Mouse (Mus musculus) heart, embryonic 11.5 days (tissue): ENCODE measurements around the gene Bzw2. TPM values are rescaled to one million over a fixed set of nuclear protein-coding genes. Genes with fewer than 3 reads are reported as not detected.

ENCODE experiments used
- ATAC-seq: fragments of 200-750 bp; cut with Nextera tagmentation; replicated peaks from 2 replicates; pipeline ENCODE4 v1.8.0; 2017; ENCODE audit warnings: moderate library complexity; ENCODE audit not compliant: insufficient number of reproducible peaks, low FRiP score, low TSS enrichment
- H3K27ac ChIP-seq: fragments of 300-500 bp; sonication (generic); 2 replicates; pipeline ENCODE4 v1.5.1; 2014; ENCODE audit warnings: mild to moderate bottlenecking, low read depth, low read length
- H3K27me3 ChIP-seq: fragments of 300-500 bp; sonication (generic); 2 replicates; pipeline ENCODE4 v1.6.1; 2014; ENCODE audit warnings: mild to moderate bottlenecking, low read length, mixed read lengths; ENCODE audit not compliant: control insufficient read depth, insufficient read depth
- H3K36me3 ChIP-seq: fragments of 300-500 bp; sonication (generic); 2 replicates; pipeline ENCODE4 v1.6.1; 2014; ENCODE audit warnings: mild to moderate bottlenecking, low read length, moderate library complexity, mixed read lengths; ENCODE audit not compliant: control insufficient read depth, insufficient read depth
- H3K4me1 ChIP-seq: fragments of 300-500 bp; sonication (generic); 2 replicates; pipeline ENCODE4 v1.6.1; 2014; ENCODE audit warnings: low read length; ENCODE audit not compliant: control insufficient read depth, insufficient read depth
- H3K4me2 ChIP-seq: fragments of 300-500 bp; sonication (generic); 2 replicates; pipeline ENCODE4 v1.6.1; 2014; ENCODE audit warnings: mild to moderate bottlenecking, moderate library complexity
- H3K4me3 ChIP-seq: fragments of 300-500 bp; sonication (generic); 2 replicates; pipeline ENCODE4 v1.5.1; 2014; ENCODE audit warnings: low read depth, low read length
- H3K9ac ChIP-seq: fragments of 300-500 bp; sonication (generic); 2 replicates; pipeline ENCODE4 v1.6.1; 2014; ENCODE audit warnings: mild to moderate bottlenecking, low read depth, low read length, moderate library complexity
- H3K9me3 ChIP-seq: fragments of 300-500 bp; sonication (generic); replicated peaks from 2 replicates; pipeline ENCODE4 v1.6.1; 2016; ENCODE audit warnings: low read length; ENCODE audit not compliant: control insufficient read depth
- WGBS: fragments of 180-500 bp; shearing (Covaris S2); extraction: QIAGEN DNeasy Blood & Tissue Kit; methylation state at CpG from one replicate; pipeline ENCODE4 v1.1.7; 2014; ENCODE audit not compliant: insufficient replicate concordance; 5-methylcytosine and 5-hydroxymethylcytosine counted together
- polyA plus RNA-seq: library from polyadenylated mRNA; unstranded; fragments of >200 nt; fragmentation: Nextera tagmentation; extraction: Ambion mirVana; gene quantifications from 2 replicates; pipeline ENCODE4 v1.2.1, GENCODE M21; 2014

The Bzw2 gene
- polyA plus RNA-seq, 1 experiment from 2014 or later: 223 TPM

DNA sequence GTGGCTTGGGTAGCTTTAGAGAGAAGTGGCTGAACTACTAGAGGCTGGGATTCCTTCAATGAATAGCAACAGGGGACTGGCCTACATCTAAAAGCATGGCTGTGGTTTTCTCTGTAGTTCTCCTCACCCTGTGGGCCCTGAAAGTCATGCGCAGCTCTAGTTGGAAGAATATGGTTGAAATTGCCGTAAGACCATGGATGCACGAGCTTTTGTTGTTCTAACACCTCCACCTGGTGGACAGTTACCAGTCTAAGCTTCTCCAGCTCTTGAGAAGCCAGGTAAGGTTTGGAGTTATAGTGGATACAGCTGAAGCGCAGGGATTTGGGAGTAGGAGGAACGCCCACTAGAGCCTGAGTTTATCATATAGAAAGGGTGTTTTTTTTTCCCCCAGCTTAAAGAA lies 49.4 kb downstream of the Bzw2 start:
- no peak for ATAC-seq
- WGBS: 93% methylated on average over 5 of the region's 5 CpGs
- Histone ChIP-seq H3K36me3 (peaks cover 45% of the 10 kb centered on the region), H3K9me3 (no peaks in the 10 kb centered on the region), H3K27ac (no peak overlapping the region), H3K4me1 (no peaks in the 10 kb centered on the region), H3K27me3 (no peaks in the 10 kb centered on the region), H3K9ac (no peak overlapping the region), H3K4me2 (no peak overlapping the region), H3K4me3 (no peak overlapping the region)

DNA sequence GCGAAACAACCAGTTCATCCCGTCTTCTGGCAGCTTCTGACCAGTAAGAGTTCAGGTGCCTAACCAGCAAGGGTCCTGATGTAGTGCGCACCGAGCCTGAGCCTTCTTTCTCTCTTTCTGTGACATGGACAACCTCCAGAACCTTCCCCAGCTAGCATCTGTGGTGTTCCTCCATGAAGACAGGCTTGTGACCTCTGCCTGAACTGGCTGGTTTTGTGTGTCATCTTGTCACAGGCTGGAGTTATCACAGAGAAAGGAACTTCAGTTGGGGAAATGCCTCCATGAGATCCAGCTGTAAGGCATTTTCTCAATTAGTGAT lies 54.3 kb downstream of the Bzw2 start:
- Histone ChIP-seq H3K4me1 (no peaks in the 10 kb centered on the region), H3K9ac (no peak overlapping the region), H3K27me3 (no peaks in the 10 kb centered on the region), H3K9me3 (no peaks in the 10 kb centered on the region), H3K27ac (no peak overlapping the region), H3K36me3 (peaks cover 32% of the 10 kb centered on the region), H3K4me3 (no peak overlapping the region), H3K4me2 (no peak overlapping the region)
- ATAC-seq: no peak
- whole genome bisulfite sequencing: 90% methylated on average over 4 of the region's 4 CpGs

DNA sequence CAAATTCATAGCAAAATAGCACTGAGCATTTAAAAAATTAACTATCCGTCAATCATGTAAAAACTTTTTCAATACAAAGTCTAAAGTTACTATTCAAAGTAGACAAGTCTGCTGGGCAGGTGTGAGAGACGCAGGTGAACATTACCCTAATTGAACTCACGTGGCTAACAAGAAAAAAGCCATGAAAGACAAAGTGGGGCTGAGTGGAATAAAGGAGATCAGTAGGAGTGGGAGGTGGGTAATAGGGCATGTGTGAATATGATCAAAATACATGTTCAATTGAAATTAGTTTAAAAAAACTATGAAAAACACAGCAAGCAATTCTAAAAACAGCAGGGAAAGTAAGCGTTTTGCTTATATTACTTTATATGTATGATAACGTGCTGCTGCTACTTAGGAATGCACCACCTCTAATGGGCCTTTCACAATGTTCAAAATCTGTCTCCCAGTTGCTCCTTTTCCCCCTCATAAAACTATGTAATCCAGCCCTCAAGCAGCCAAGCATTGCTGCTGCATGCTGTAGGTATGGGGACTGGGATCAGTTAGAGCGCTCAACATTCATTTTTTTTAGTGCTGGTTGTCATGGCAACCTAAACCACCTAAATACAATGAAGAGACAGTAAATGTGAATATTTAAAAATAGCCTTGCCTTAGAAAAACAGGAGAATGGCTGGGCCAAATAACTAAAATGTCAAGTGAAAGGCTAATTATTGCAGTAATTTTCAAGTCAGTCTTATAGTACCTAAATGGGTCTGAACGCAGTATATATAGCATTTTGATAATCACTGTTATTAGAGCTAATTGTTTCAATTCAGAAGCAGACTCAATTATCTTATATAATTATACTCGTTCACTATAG lies 54.9 kb downstream of the Bzw2 start:
- Histone ChIP-seq H3K4me3 (no peak overlapping the region), H3K36me3 (peaks cover 27% of the 10 kb centered on the region), H3K9me3 (no peaks in the 10 kb centered on the region), H3K4me1 (no peaks in the 10 kb centered on the region), H3K27ac (no peak overlapping the region), H3K9ac (no peak overlapping the region), H3K4me2 (no peak overlapping the region), H3K27me3 (no peaks in the 10 kb centered on the region)
- ATAC-seq: no peak
- 95% methylated on average over 8 of the region's 8 CpGs for WGBS

DNA sequence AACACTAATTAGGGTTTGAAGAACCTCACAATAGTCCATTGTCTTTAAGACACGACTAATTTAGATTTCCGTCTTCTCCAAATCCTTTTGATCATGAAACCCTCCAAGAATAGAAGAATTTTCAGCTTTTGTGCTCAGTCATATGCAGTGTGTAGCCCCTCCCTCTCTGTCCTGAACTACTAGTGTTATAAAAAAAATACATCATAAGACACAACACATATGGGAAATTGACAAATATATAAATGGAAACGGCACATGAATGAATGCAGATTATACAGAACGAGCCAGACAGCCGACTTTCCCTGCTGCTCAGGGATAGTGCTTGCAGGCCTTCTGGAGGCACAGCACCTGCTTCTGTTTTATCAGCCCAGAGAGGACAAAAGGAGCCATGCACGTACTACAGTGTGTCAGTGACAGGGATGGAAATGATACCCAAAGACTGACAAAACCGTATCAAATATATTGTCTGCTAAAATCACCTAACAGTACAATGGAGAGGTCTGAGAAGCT lies 62.5 kb downstream of the Bzw2 start:
- no peak overlapping the region for H3K9ac ChIP-seq
- ATAC-seq: no peak
- no peak overlapping the region for H3K4me2 ChIP-seq
- no peak overlapping the region for H3K4me3 ChIP-seq
- 84% methylated on average over 7 of the region's 7 CpGs for WGBS
- H3K4me1 ChIP-seq: no peaks in the 10 kb centered on the region
- H3K27ac ChIP-seq: no peak overlapping the region
- no peaks in the 10 kb centered on the region for H3K27me3 ChIP-seq
- no peaks in the 10 kb centered on the region for H3K9me3 ChIP-seq
- H3K36me3 ChIP-seq: peaks cover 12% of the 10 kb centered on the region; the same call in 1 of the 2 replicates

DNA sequence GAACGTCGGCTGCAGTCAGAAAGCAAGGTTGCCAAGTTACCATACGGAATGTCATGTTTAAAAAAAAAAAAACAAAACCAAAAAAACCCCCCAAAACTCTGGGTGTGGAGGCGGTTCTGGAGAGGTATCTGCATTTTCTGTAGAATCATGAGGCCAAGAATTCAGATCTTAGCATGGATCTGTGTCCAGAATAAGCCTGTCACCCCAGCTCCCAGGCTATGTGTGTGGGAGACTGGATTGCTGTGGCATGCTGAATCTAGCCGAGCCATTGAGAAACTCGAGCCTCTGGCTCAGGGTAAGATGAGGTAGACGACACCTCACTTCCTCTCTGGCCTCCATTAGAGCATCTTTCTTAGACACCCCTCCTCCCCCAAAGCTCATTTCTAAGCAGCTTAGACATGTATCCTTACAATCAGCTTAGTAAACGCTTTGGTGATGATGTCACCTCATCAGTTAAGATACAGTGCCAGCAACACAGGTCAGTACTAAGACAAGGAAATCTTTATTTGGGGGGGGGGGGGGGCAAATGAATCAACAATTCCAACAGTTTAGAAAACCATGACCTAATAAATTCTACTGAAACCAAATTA lies 64.7 kb downstream of the Bzw2 start:
- Histone ChIP-seq H3K9ac (no peak overlapping the region), H3K27ac (no peak overlapping the region), H3K4me2 (no peak overlapping the region), H3K9me3 (no peaks in the 10 kb centered on the region), H3K4me1 (no peaks in the 10 kb centered on the region), H3K27me3 (no peaks in the 10 kb centered on the region), H3K4me3 (no peak overlapping the region), H3K36me3 (peaks cover 12% of the 10 kb centered on the region; the same call in 1 of the 2 replicates)
- no peak for ATAC-seq
- 78% methylated on average over 8 of the region's 8 CpGs for WGBS

DNA sequence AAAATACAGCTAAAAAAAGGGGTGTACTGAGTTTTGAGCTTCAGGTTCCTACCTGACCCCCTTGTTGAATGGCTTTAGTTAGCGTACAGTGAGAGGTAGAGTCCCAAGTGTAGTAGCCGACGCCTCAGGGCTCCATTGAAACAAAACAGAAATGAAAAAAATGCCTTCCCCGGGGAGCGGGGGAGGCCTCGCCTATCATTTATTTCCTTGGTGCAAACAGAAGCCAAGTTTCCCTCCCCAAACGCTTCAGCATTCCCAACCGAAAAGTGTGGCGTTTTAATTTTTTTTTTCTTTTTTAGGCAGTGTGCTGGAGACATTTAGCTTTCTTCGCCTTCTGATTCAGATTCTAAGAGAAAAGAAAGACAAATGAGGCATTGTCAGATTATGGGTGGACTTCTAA lies 65.9 kb downstream of the Bzw2 start:
- H3K4me1 ChIP-seq: no peaks in the 10 kb centered on the region
- WGBS: 93% methylated on average over 10 of the region's 10 CpGs
- H3K4me2 ChIP-seq: no peak overlapping the region
- H3K9me3 ChIP-seq: no peaks in the 10 kb centered on the region
- H3K9ac ChIP-seq: no peak overlapping the region
- no peak overlapping the region for H3K27ac ChIP-seq
- no peak for ATAC-seq
- H3K4me3 ChIP-seq: no peak overlapping the region
- H3K27me3 ChIP-seq: no peaks in the 10 kb centered on the region
- peaks cover 12% of the 10 kb centered on the region; the same call in 1 of the 2 replicates for H3K36me3 ChIP-seq

DNA sequence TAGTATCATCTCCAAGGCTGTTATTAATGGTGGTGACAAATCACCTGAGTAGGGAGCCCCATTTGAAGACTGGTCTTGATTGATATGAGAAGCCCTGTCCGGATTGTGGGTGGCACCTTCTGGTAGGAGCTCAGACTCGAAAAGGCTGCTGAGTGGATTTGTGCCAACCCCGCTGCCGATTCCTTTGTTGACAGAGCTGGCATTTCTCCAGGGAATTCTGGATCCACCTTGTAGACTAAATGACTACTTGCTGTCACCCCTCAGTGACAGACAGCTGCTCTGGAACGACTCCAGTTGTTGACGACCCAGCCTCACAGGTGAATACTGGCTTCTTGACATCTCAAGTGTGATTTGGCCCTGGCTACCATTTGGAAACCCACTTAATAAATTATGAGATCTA lies 68.7 kb downstream of the Bzw2 start:
- ATAC-seq: no peak
- H3K27me3 ChIP-seq: no peaks in the 10 kb centered on the region
- WGBS: 76% methylated on average over 6 of the region's 6 CpGs

DNA sequence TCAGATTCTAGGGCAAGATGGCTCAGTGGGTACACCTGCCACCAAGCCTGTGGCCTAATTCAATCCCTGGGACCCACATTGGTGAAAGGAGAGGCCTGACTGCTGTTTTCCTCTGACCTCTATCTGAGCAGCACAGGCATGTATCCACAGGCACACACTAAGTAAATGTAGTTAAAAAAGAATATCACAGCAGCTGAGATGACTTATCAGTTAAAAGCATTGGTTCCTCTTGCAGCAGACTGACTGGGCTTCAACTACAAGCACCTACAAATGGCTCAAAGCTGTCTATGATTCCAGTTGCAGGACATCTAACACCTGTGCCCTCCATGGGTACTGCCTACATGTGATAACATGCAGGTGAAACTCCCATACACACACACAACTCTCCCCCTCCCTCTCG lies 69.1 kb downstream of the Bzw2 start:
- Histone ChIP-seq H3K27me3 (no peaks in the 10 kb centered on the region), H3K4me2 (no peak overlapping the region), H3K4me1 (no peaks in the 10 kb centered on the region), H3K4me3 (no peak overlapping the region), H3K9me3 (no peaks in the 10 kb centered on the region), H3K27ac (no peak overlapping the region), H3K36me3 (peaks cover 10% of the 10 kb centered on the region; the same call in 1 of the 2 replicates), H3K9ac (no peak overlapping the region)
- WGBS: 76% methylated on average over 1 of the region's 1 CpGs
- ATAC-seq: no peak

More for the DNA sequence above, 68.7 kb downstream of the Bzw2 start:
- no peak overlapping the region for H3K4me2 ChIP-seq
- H3K27ac ChIP-seq: no peak overlapping the region
- H3K4me1 ChIP-seq: no peaks in the 10 kb centered on the region
- H3K36me3 ChIP-seq: peaks cover 10% of the 10 kb centered on the region; the same call in 1 of the 2 replicates
- no peak overlapping the region for H3K9ac ChIP-seq
- H3K9me3 ChIP-seq: no peaks in the 10 kb centered on the region
- H3K4me3 ChIP-seq: no peak overlapping the region
